Mouse (Mus musculus): Measurements from ENCODE around the gene Mphosph8. TPM values are rescaled to one million over a fixed set of nuclear protein-coding genes. Genes with fewer than 3 reads are reported as not detected.

The Mphosph8 gene
- total RNA-seq, 2 experiments from 2014 or later = 10.8 to 14.8 TPM

Other genes starting within 250 kb of the Mphosph8 start
- 1 to 10 TPM; 1.5 to 1.6 TPM for gene Cenpj, start 92.8 kb upstream of the Mphosph8 start, total RNA-seq (2021)
- 10 to 100 TPM in 1 of 2 experiments, 1 to 10 TPM in 1; 9.9 to 10.5 TPM for gene Parp4, start 92.6 kb upstream of the Mphosph8 start, total RNA-seq (2021)
- 1 to 10 TPM; 7.5 to 9.9 TPM for gene Pspc1, start 110.1 kb downstream of the Mphosph8 start, total RNA-seq (2021)
- 10 to 100 TPM; 14.2 to 14.6 TPM for gene Zmym5, start 143.5 kb downstream of the Mphosph8 start, total RNA-seq (2021)
- gene Zmym2, start 218.4 kb downstream of the Mphosph8 start, total RNA-seq (2021) = 10 to 100 TPM; 27.9 to 30.0 TPM